Mouse (Mus musculus): ENCODE measurements around the gene Klhl31. TPM values are rescaled to one million over a fixed set of nuclear protein-coding genes. Genes with fewer than 3 reads are reported as not detected.

Klhl31 gene
- polyA plus RNA-seq, 1 experiment, result 0.15 TPM

DNA sequence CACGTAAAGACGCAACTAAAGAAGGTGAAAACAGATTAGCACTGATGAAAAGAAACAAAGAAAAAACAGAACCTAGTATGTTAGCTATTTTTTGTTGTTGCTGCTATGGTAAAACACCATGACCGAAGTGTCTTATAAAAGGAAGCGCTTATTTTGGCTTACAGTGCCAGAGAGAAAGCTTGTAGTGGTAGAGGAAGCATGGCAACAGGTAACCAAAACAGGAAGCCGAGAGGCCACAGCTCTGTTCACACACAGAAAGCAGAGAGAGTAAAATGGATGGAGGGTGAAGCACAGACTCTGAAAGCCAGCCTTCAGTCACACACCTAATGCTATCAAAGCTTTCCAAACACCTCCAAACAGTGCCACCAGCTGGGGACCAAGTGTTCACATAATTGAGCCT is 34.7 kb downstream of the Klhl31 start:
- no peak for TF ChIP-seq CTCF (IDR thresholded peaks at IDR 0.05; ENCODE audit: low read depth, low read length)
- TF ChIP-seq POLR2A (IDR thresholded peaks at IDR 0.05; ENCODE audit: insufficient read depth, low read length), result no peak
- no peak for TF ChIP-seq EP300 (IDR thresholded peaks at IDR 0.05; ENCODE audit: insufficient read depth, low read depth, low read length)
- Histone ChIP-seq H3K4me3 (ENCODE audit: low read depth, low read length) (no peak overlapping the region), H3K27me3 (ENCODE audit: control insufficient read depth, insufficient read depth, low read length, poor library complexity, severe bottlenecking) (no peaks in the 10 kb centered on the region; the same call in 1 of the 2 replicates), H3K36me3 (ENCODE audit: control insufficient read depth, insufficient read depth, low read length, poor library complexity, severe bottlenecking) (no peaks in the 10 kb centered on the region), H3K9me3 (replicated peaks; ENCODE audit: control insufficient read depth, insufficient read depth, low read length, poor library complexity, severe bottlenecking) (no peaks in the 10 kb centered on the region), H3K27ac (ENCODE audit: insufficient read depth, low read length) (no peak overlapping the region), H3K9ac (ENCODE audit: low read depth, poor library complexity, severe bottlenecking) (no peak overlapping the region), H3K4me1 (ENCODE audit: control insufficient read depth, insufficient read depth, low read length) (no peaks in the 10 kb centered on the region)

DNA sequence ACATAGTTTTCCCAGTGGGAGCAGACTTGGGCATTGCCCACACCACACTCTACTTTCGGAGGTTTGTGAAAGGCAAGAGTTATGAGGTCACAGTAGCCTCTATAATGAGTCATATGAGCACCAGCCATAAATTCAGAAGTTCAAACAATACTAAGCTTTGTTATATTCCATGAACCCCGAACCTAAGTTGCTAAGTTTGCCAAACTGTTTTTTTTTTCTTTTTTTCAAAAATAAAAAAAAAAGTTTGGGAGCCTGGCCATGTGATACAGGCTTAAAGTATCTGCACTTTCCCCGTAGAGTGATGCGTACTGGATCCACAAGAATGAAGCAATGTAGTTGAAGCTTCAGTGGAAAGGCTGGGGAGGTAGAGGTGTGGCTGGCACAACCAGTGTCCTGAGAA is 36.9 kb downstream of the Klhl31 start:
- Histone ChIP-seq H3K27me3 (ENCODE audit: control insufficient read depth, insufficient read depth, low read length, poor library complexity, severe bottlenecking) (no peaks in the 10 kb centered on the region; the same call in 1 of the 2 replicates), H3K4me3 (ENCODE audit: low read depth, low read length) (no peak overlapping the region), H3K36me3 (ENCODE audit: control insufficient read depth, insufficient read depth, low read length, poor library complexity, severe bottlenecking) (no peaks in the 10 kb centered on the region), H3K9ac (ENCODE audit: low read depth, poor library complexity, severe bottlenecking) (no peak overlapping the region), H3K9me3 (replicated peaks; ENCODE audit: control insufficient read depth, insufficient read depth, low read length, poor library complexity, severe bottlenecking) (no peaks in the 10 kb centered on the region), H3K4me1 (ENCODE audit: control insufficient read depth, insufficient read depth, low read length) (no peaks in the 10 kb centered on the region), H3K27ac (ENCODE audit: insufficient read depth, low read length) (no peak overlapping the region)
- TF ChIP-seq POLR2A (IDR thresholded peaks at IDR 0.05; ENCODE audit: insufficient read depth, low read length) (no peak), EP300 (IDR thresholded peaks at IDR 0.05; ENCODE audit: insufficient read depth, low read depth, low read length) (no peak), CTCF (IDR thresholded peaks at IDR 0.05; ENCODE audit: low read depth, low read length) (no peak)

DNA sequence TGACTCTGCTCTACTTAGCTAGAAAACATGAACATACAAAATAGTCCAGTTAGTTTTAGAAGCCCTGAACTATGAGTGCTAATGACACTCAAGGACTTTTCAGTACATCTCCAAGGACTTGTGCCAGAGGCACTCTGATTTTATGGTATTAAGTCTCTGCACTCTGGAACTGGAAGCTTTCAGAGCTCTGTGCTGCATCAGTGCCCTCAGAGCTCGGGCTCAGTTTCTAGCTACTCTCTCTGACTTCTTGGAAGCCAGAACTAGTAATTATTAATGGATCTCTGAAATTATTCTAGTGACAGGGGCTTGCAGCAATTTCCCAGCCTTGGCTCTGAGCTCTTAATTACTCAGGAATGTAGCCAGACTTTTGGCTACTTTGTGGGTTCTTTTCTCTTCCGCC is 37.7 kb downstream of the Klhl31 start:
- H3K4me1 ChIP-seq (ENCODE audit: control insufficient read depth, insufficient read depth, low read length), result no peaks in the 10 kb centered on the region
- H3K9me3 ChIP-seq (replicated peaks; ENCODE audit: control insufficient read depth, insufficient read depth, low read length, poor library complexity, severe bottlenecking), result no peaks in the 10 kb centered on the region
- H3K36me3 ChIP-seq (ENCODE audit: control insufficient read depth, insufficient read depth, low read length, poor library complexity, severe bottlenecking), result no peaks in the 10 kb centered on the region
- no peak overlapping the region for H3K9ac ChIP-seq (ENCODE audit: low read depth, poor library complexity, severe bottlenecking)
- no peak overlapping the region for H3K4me3 ChIP-seq (ENCODE audit: low read depth, low read length)
- no peaks in the 10 kb centered on the region; the same call in 1 of the 2 replicates for H3K27me3 ChIP-seq (ENCODE audit: control insufficient read depth, insufficient read depth, low read length, poor library complexity, severe bottlenecking)
- no peak overlapping the region for H3K27ac ChIP-seq (ENCODE audit: insufficient read depth, low read length)
- TF ChIP-seq EP300 (IDR thresholded peaks at IDR 0.05; ENCODE audit: insufficient read depth, low read depth, low read length) (no peak), POLR2A (IDR thresholded peaks at IDR 0.05; ENCODE audit: insufficient read depth, low read length) (no peak)

DNA sequence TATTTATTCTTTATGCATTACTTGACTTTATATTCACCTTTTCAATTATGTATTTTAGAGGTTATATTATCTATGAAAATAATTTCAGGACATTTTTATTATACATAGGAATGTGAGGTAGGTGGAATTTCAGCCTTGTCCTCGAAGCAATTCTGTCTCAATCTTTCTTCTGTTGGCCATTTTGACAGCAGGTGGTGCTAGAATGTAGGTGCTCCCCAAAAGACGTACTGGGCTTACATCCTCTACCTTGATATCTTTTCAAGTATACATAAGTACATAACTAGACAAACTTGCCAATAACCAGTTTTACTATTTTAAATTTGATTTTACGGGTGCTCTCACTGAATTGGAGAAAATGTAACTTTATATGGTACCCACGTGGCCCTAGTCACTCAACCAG is 48.6 kb downstream of the Klhl31 start:
- Histone ChIP-seq H3K36me3 (ENCODE audit: control insufficient read depth, insufficient read depth, low read length, poor library complexity, severe bottlenecking) (no peaks in the 10 kb centered on the region), H3K4me1 (ENCODE audit: control insufficient read depth, insufficient read depth, low read length) (no peaks in the 10 kb centered on the region), H3K9me3 (replicated peaks; ENCODE audit: control insufficient read depth, insufficient read depth, low read length, poor library complexity, severe bottlenecking) (no peaks in the 10 kb centered on the region), H3K27ac (ENCODE audit: insufficient read depth, low read length) (no peak overlapping the region), H3K4me3 (ENCODE audit: low read depth, low read length) (no peak overlapping the region), H3K9ac (ENCODE audit: low read depth, poor library complexity, severe bottlenecking) (no peak overlapping the region), H3K27me3 (ENCODE audit: control insufficient read depth, insufficient read depth, low read length, poor library complexity, severe bottlenecking) (no peaks in the 10 kb centered on the region)
- TF ChIP-seq POLR2A (IDR thresholded peaks at IDR 0.05; ENCODE audit: insufficient read depth, low read length) (no peak), CTCF (IDR thresholded peaks at IDR 0.05; ENCODE audit: low read depth, low read length) (no peak)

DNA sequence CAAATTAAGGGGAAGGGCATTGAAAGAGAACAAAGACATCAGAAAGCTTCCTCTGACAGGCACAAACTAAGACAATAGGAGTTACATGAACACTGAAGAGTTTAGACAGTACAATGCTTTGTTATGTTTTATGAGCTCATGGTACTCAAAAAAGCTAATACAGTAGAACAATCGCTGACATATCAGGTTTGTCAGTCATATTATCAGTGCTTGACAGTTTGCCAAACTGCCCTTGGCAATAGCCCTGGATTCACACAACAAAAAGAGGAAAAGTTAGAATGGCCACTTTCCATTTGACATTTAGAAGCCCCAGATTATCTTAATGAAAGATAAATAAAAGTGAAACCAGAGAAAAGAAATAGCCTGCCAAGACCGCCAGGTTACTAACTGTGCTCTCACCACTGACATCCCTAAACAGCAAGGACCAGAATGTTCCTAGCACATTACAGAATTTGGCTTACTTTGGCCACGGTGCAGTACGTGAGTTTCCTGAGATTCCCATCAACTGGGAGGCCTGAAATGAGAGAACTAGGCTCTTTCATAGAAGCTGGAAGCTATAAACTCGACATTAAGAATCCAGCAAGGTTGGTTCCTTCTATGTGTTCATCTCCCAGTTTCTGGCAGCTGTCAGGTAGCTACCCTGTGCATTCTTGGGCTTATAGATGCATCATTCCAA is 49.7 kb downstream of the Klhl31 start:
- TF ChIP-seq CTCF (IDR thresholded peaks at IDR 0.05; ENCODE audit: low read depth, low read length), result no peak
- no peak for TF ChIP-seq POLR2A (IDR thresholded peaks at IDR 0.05; ENCODE audit: insufficient read depth, low read length)
- TF ChIP-seq EP300 (IDR thresholded peaks at IDR 0.05; ENCODE audit: insufficient read depth, low read depth, low read length), result no peak
- no peaks in the 10 kb centered on the region for H3K9me3 ChIP-seq (replicated peaks; ENCODE audit: control insufficient read depth, insufficient read depth, low read length, poor library complexity, severe bottlenecking)

DNA sequence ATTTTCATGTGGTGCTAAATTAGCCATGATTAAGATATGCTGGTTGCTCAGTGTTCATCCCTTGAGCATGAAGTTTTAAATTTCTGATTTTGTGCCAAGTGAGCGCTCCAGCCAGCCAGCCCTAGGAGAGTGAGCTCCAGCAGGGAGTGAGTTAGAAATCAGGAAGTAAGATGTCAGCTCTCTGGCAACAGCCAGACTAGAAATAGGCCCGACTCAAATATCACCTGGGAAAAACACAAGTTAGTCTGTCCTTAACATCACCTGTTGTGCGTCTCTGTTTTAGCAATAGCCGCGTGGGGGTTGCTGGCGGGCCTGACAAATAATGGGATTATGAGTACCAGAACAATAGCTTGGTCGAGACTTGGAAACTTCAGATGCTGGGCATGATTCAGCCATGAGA is 56.4 kb downstream of the Klhl31 start:
- TF ChIP-seq CTCF (IDR thresholded peaks at IDR 0.05; ENCODE audit: low read depth, low read length) (no peak), POLR2A (IDR thresholded peaks at IDR 0.05; ENCODE audit: insufficient read depth, low read length) (no peak), EP300 (IDR thresholded peaks at IDR 0.05; ENCODE audit: insufficient read depth, low read depth, low read length) (no peak)
- H3K9ac ChIP-seq (ENCODE audit: low read depth, poor library complexity, severe bottlenecking), result no peak overlapping the region
- no peaks in the 10 kb centered on the region for H3K9me3 ChIP-seq (replicated peaks; ENCODE audit: control insufficient read depth, insufficient read depth, low read length, poor library complexity, severe bottlenecking)
- H3K4me3 ChIP-seq (ENCODE audit: low read depth, low read length), result no peak overlapping the region
- no peaks in the 10 kb centered on the region; the same call in 1 of the 2 replicates for H3K27me3 ChIP-seq (ENCODE audit: control insufficient read depth, insufficient read depth, low read length, poor library complexity, severe bottlenecking)
- no peaks in the 10 kb centered on the region for H3K36me3 ChIP-seq (ENCODE audit: control insufficient read depth, insufficient read depth, low read length, poor library complexity, severe bottlenecking)
- no peaks in the 10 kb centered on the region for H3K4me1 ChIP-seq (ENCODE audit: control insufficient read depth, insufficient read depth, low read length)
- no peak overlapping the region for H3K27ac ChIP-seq (ENCODE audit: insufficient read depth, low read length)

More for the DNA sequence above, 49.7 kb downstream of the Klhl31 start:
- Histone ChIP-seq H3K9ac (ENCODE audit: low read depth, poor library complexity, severe bottlenecking) (no peak overlapping the region), H3K4me3 (ENCODE audit: low read depth, low read length) (no peak overlapping the region), H3K27me3 (ENCODE audit: control insufficient read depth, insufficient read depth, low read length, poor library complexity, severe bottlenecking) (no peaks in the 10 kb centered on the region), H3K27ac (ENCODE audit: insufficient read depth, low read length) (no peak overlapping the region), H3K4me1 (ENCODE audit: control insufficient read depth, insufficient read depth, low read length) (no peaks in the 10 kb centered on the region), H3K36me3 (ENCODE audit: control insufficient read depth, insufficient read depth, low read length, poor library complexity, severe bottlenecking) (no peaks in the 10 kb centered on the region)

Measured in ES-Bruce4 (cell line).